Mouse (Mus musculus): ENCODE results near the gene Fam172a.

Fam172a gene

DNA sequence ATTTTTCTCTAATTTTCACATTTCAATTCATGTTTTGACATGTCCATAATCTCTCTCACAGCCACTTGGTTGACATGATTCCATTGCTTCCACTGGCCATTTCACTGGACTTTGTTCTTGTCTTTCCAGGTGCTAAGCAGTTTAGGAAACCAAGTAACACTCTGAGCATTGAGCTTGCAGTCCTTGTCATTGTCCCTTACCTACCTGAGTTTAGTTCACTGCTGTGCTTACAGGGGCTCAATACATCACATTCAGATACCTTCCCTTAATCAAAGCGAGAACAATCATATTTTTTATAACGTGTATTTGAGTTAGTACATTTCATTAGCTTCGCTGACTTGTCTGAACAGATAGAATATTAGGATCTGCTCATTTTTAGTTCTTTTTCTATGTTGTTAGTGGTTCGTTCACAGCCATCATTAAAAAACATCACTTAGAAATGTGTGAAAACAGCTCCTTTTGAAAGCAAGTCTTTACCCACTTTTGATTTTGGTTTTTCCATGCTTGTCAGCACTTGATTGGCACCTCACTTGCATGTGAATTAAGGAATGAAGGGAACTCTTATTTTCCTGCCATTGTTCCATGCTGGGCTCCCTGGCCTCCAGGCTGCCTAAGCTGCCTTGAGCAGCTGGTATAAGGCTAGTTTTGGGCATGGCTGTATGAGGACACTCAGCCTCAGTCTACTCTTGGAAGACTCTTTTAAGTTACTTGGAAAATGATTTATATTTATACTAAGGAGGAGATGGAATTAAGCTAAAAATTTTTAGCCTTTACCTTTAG lies 257.9 kb downstream of the Fam172a start:
- DNase-seq (ENCODE audit: inconsistent age in 2 of 2, low spot score in 1 of 2) = no peak

GRCm38 (mm10) chr13:77976248-77976647 lies 274.4 kb downstream of the Fam172a start:
- no peak for DNase-seq (ENCODE audit: inconsistent age in 2 of 2, low spot score in 1 of 2)

GRCm38 (mm10) chr13:77977121-77977520 lies 275.3 kb downstream of the Fam172a start:
- no peak for DNase-seq (ENCODE audit: inconsistent age in 2 of 2, low spot score in 1 of 2)

DNA sequence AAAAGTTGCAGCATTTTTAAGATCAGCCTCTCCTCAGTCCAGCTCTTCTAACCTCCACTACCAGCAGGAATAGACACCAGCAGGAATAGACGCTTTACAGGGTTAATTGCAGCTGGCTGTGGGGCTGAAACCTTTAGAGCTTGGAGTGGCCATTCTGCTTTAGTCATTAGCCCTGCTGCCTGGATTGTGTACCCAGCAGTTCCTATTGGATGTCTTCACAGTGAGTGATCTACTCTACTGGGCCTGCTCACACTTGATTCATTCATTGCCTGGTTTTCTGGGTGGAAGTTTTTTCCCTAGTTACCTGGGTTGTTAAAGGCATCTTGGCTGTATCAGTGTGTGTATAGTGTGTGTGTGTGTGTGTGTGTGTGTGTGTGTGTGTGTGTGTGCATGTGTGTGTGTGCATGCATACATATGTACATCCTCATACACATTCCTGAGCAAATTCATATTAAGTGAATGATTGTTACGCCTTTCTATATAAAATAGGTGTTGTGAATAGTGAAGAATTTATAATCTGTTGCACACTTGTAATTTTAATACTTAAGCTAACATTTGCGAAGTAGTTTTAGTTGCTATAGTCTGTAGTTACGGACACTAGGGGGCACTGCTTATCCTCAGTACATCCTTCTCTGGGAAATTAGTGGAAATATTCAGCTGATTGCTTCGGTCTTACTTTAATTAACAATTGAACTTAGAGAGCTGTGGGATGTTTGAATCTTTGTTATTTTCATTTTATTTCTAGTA lies 280.4 kb downstream of the Fam172a start:
- DNase-seq (ENCODE audit: inconsistent age in 2 of 2, low spot score in 1 of 2) = peak; percentile 13 to 86

GRCm38 (mm10) chr13:77982852-77983202 lies 281.0 kb downstream of the Fam172a start:
- DNase-seq (ENCODE audit: inconsistent age in 2 of 2, low spot score in 1 of 2) = no peak

- DNase-seq (ENCODE audit: inconsistent age in 2 of 2, low spot score in 1 of 2) = no peak
These were observed 289.5 kb downstream of the Fam172a start for GRCm38 (mm10) chr13:77991189-77991886.

- DNase-seq (ENCODE audit: inconsistent age in 2 of 2, low spot score in 1 of 2) = no peak
These were observed 302.8 kb downstream of the Fam172a start for GRCm38 (mm10) chr13:78004649-78005048.

- DNase-seq (ENCODE audit: inconsistent age in 2 of 2, low spot score in 1 of 2) = no peak
These were observed 303.5 kb downstream of the Fam172a start for GRCm38 (mm10) chr13:78005344-78005743.

GRCm38 (mm10) chr13:78010176-78010575 lies 308.3 kb downstream of the Fam172a start:
- peak; percentile 41 to 63 for DNase-seq (ENCODE audit: inconsistent age in 2 of 2, low spot score in 1 of 2)

- no peak for DNase-seq (ENCODE audit: inconsistent age in 2 of 2, low spot score in 1 of 2)
These were observed 323.0 kb downstream of the Fam172a start, which contains the start of gene Pou5f2 for GRCm38 (mm10) chr13:78024683-78025294. Gene Pou5f2 (plus strand): TSS chr13:78024902.

GRCm38 (mm10) chr13:78032821-78033220 lies 331.0 kb downstream of the Fam172a start:
- DNase-seq (ENCODE audit: inconsistent age in 2 of 2, low spot score in 1 of 2) = peak in 1 of 2 experiments; percentile 72

DNA sequence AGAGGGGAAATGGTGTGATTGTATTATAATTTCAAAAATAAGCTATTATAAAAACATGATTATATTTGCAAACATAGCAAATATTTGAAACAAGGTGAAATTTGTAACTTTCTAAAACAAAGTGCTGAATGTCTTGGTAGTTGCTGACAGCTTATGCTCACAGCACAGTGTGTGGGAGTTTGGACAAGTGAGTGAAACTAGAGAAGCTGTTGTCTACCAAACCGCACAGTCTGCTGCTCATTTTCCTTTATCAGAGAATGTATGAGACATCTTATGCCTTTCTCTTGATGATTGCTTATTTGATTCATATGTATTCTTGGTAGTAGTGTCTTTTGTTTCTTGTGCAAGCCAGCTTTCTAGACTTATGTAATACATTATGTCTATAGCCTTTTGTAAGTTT lies 335.4 kb downstream of the Fam172a start:
- DNase-seq (ENCODE audit: inconsistent age in 2 of 2, low spot score in 1 of 2) = no peak

- no peak for DNase-seq (ENCODE audit: inconsistent age in 2 of 2, low spot score in 1 of 2)
These were observed 341.4 kb downstream of the Fam172a start for GRCm38 (mm10) chr13:78043203-78043602.

DNA sequence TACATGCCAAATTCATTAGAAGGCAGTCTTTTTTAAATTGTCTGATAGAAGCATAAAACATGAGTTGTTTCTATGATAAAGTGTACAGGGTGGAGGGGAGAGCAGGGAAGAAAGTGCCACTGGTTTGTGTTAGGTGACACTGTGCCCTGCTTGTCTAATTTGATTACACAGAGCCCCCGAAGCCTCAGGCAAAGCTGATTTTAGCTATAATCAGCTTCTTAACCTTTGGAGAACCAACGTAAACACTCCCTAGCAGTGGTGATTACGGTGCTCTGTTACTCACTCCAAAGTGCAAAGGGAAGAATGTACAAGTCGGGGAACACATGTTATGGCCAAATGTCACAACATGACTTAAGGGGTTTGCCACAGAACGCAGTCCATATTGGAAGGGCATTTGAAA lies 343.3 kb downstream of the Fam172a start:
- no peak for DNase-seq (ENCODE audit: inconsistent age in 2 of 2, low spot score in 1 of 2)

DNA sequence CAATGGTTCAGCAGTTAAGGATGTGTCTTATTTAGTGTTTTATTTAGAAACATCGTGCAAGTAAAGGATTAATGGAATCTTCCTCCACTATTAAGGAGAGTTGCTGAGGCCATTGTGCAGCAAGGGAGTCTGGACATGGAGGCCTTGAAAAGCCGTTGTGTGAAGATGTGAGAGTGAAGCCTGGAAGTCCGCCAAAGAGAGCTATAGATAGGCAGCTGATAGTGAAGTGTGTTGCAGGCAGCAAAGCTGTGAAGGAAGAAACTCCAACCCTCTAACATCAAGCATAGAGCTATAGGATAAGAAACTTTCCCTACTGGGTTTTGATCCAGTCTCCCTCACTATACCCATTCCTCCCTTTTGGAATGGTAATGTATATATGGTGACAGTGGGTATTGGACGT lies 385.9 kb downstream of the Fam172a start:
- no peak for DNase-seq (ENCODE audit: inconsistent age in 2 of 2, low spot score in 1 of 2)

DNA sequence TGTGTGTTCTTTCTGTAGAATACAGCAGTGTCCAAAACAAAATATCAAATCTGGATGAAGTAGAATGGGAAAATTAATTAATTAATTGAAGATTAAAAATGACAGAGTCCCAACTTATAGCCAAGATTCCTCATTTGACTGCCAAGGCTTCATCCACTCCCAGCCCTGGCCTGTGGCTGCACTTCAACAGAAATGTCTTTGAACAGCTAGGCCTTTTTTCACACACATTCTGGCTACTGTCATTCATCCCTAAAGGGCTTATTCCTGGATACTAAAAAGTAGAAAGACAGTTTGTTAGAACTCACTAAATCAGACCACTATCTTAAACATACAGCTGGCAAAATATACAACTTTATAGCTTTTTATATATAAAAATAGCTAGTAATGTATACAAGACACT lies 388.9 kb downstream of the Fam172a start:
- DNase-seq (ENCODE audit: inconsistent age in 2 of 2, low spot score in 1 of 2) = no peak

DNA sequence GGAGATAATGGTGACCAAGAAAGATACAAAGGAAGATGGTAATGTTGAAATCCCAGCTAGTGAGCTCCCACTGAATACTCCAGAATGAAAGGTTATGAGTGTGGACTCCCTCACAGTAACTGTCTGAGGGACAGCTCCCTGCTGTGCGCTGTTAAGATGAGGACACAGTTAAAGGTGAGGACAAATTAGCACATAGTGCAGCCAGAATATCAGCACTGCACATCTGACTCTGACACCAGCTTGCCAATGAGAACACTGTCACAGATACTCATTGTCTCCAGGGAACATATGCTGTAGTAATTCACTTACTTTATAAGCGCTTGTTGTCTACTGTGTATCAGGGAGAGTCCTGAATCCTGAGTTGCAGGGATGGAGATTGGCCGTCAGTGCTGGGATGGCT lies 390.1 kb downstream of the Fam172a start:
- DNase-seq (ENCODE audit: inconsistent age in 2 of 2, low spot score in 1 of 2) = no peak

GRCm38 (mm10) chr13:78094352-78094751 lies 392.5 kb downstream of the Fam172a start:
- DNase-seq (ENCODE audit: inconsistent age in 2 of 2, low spot score in 1 of 2) = no peak

DNA sequence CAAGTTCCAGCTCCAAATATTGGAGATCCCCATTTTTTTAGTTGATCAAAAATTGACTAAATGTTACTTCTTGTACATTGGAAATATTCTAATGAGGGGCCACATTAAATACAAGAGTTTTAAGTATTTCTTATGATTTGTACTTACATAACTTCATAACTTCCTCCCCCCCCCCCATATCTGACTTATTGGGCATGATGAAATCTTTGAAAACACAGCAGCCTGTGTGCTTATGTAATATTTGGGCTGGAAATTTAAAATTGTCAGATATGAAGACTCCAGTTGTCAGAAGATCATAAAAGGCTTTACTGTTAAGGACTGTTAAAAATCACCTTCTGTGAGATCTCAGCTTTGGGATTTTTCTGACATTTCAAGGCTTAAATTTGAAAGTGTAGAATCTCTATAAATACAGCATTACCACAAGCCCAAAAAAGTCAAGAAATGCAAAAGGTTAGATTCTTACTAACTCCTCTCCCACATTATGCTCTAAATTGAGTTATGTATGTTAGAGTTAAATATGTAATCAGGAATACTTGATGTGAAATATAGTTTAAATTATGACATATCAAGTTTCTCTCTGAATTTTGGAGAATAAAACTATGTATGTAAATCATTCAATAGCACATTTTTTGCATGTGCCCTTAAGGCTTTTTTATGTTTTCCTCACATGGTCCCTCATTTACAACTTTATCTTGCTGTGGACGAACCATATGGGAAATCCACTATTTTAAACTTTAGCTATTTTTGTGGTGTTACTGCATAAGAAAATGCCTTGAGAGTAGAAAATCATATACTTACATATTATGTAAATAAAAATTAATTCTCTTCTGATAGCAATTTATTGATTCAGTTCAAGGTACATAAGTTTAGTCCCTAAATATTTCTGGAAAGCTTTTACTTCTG lies 393.5 kb downstream of the Fam172a start:
- no peak for DNase-seq (ENCODE audit: inconsistent age in 2 of 2, low spot score in 1 of 2)

DNA sequence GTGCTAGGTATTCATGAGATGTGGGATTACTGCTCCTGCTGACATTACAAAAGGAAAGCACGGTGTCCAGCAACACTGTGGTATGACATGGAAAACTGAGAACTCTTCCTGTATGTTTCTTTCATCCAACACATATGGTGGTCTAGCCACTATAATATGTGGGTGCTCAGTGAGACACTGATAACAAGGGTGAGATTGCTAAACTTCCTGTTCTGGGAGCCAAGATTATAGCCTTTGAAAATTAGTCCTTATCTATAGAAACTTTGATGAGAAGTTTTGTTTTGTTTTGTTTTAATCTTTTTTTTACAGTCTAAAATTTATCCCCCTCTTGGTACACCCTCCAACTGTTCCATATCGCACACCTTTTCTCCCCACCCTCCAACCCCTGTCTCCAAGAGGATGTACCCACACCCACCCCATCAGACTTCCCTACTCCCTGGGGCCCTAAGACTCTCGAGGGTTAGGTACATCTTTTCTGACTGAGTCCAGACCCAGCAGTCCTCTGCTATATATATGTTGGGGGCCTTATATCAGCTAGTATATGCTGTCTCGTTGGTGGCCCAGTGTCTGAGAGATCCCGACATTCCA lies 397.1 kb downstream of the Fam172a start:
- no peak for DNase-seq (ENCODE audit: inconsistent age in 2 of 2, low spot score in 1 of 2)
